Mouse (Mus musculus) forebrain, postnatal 0 days (tissue): ENCODE measurements around the gene Snx17. TPM values are rescaled to one million over a fixed set of nuclear protein-coding genes. Genes with fewer than 3 reads are reported as not detected.
A peak's percentile ranks its signal among the peaks of the same experiment; 100 is the strongest.

Experiments
- ATAC-seq: fragments of 200-750 bp; cut with Nextera tagmentation; 2 replicates; pipeline ENCODE4 v1.8.0; 2017; ENCODE audit warnings: mild to moderate bottlenecking, moderate library complexity
- DNase-seq: peaks from one replicate; pipeline ENCODE4 v3.0.0-alpha.2; 2015
- H3K27ac ChIP-seq: fragments of 300-500 bp; sonication (generic); 2 replicates; pipeline ENCODE4 v1.5.1; 2014; ENCODE audit warnings: low read depth, mild to moderate bottlenecking, antibody characterized with exemption, low read length, moderate library complexity, mixed read lengths
- H3K27me3 ChIP-seq: fragments of 300-500 bp; sonication (generic); 2 replicates; pipeline ENCODE4 v1.6.1; 2014; ENCODE audit warnings: mild to moderate bottlenecking, low read length, mixed read lengths; ENCODE audit not compliant: insufficient read depth
- H3K36me3 ChIP-seq: fragments of 300-500 bp; sonication (generic); 2 replicates; pipeline ENCODE4 v1.6.1; 2014; ENCODE audit warnings: mild to moderate bottlenecking, moderate library complexity; ENCODE audit not compliant: insufficient read depth
- H3K4me1 ChIP-seq: fragments of 300-500 bp; sonication (generic); 2 replicates; pipeline ENCODE4 v1.6.1; 2014; ENCODE audit warnings: antibody characterized with exemption; ENCODE audit not compliant: insufficient read depth
- H3K4me2 ChIP-seq: fragments of 300-500 bp; sonication (generic); 2 replicates; pipeline ENCODE4 v1.6.1; 2014; ENCODE audit warnings: low read depth, mild to moderate bottlenecking, moderate library complexity
- H3K4me3 ChIP-seq: fragments of 300-500 bp; sonication (generic); 2 replicates; pipeline ENCODE4 v1.5.1; 2014; ENCODE audit warnings: low read depth, low read length, mixed read lengths
- H3K9ac ChIP-seq: fragments of 300-500 bp; sonication (generic); 2 replicates; pipeline ENCODE4 v1.6.1; 2014; ENCODE audit warnings: mild to moderate bottlenecking
- H3K9me3 ChIP-seq: fragments of 300-500 bp; sonication (generic); 2 replicates; pipeline ENCODE4 v1.6.1; 2016; ENCODE audit warnings: low read length
- CTCF ChIP-seq: sonication (generic); IDR thresholded peaks from 2 replicates; pipeline ENCODE4 v1.5.1; 2016; ENCODE audit warnings: antibody characterized with exemption, control low read depth, low read depth
- WGBS: fragments of 180-500 bp; shearing (Covaris S2); extraction: QIAGEN DNeasy Blood & Tissue Kit; methylation state at CpG from one replicate; pipeline ENCODE4 v1.1.7; 2014; 5-methylcytosine and 5-hydroxymethylcytosine counted together
- polyA plus RNA-seq: library from polyadenylated mRNA; unstranded; fragments of >200 nt; fragmentation: Nextera tagmentation; extraction: Ambion mirVana; gene quantifications from 2 replicates; pipeline ENCODE4 v1.2.1, GENCODE M21; 2015
- total RNA-seq: library from RNA; depleted of rRNA; stranded (reverse); fragments of >200 nt; gene quantifications from 2 replicates; pipeline ENCODE4 v1.2.3, GENCODE M21; 2014; rRNA removed

Gene Snx17
- total RNA-seq: 91.6 and 104 TPM in 2 replicates
- polyA plus RNA-seq: 96.9 and 108 TPM in 2 replicates

DNA sequence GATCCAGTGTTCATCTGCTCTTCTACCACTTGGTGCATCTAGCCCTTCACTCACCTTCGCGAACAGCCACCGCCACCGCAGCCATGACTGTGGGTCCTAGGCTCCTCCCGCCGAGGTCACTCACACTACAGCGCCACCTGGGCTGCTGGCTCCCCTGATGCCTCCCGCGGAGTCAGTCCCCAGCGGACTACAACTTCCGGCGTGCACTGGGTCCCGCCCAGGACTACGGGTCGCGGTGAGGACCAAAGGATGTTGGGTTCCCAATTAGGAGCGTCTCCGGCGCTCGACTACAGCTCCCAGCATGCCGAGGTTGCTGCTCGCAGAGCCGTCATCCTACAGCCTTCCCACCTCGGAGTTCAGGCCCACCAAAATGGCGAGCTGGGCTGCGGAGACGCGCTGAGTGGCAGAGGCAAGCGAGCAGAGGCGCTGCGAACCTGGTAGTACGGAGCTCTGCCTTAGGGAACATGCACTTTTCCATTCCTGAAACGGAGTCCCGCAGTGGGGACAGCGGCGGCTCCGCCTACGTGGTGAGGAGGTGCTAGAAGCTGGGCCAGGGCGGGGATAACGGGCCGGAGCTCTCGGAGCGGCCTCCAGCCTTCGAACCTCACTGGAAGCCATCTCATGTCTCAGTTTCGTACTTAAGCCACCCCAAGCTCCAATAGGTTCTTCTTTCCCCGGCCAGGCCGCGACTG, at the start of gene Snx17, which contains the start of gene Eif2b4:
Gene Snx17, plus strand, starts transcription at position 289 of the 692 bp plus-strand sequence.
Gene Eif2b4, minus strand, starts transcription at position 492 of the 692 bp plus-strand sequence.
- H3K4me1 ChIP-seq: peaks cover 10% of the 10 kb centered on the region
- no peaks in the 10 kb centered on the region for H3K27me3 ChIP-seq
- peak within 1 kb of the TSS; percentile 92 for H3K27ac ChIP-seq
- peak; percentile 99 for DNase-seq
- H3K4me3 ChIP-seq: peak within 1 kb of the TSS; percentile 86
- TF ChIP-seq CTCF: peak; percentile 81
- H3K36me3 ChIP-seq: peaks cover 61% of the 10 kb centered on the region
- H3K9me3 ChIP-seq: no peaks in the 10 kb centered on the region
- WGBS: under 1% methylated on average over 48 of the region's 48 CpGs
- H3K4me2 ChIP-seq: peak within 1 kb of the TSS; percentile 86
- H3K9ac ChIP-seq: peak within 1 kb of the TSS; percentile 89
- peak; percentile 98 for ATAC-seq

- WGBS: 70% methylated on average over 4 of the region's 4 CpGs
- no peak for DNase-seq
- Histone ChIP-seq H3K27ac (no peak overlapping the region), H3K27me3 (no peaks in the 10 kb centered on the region), H3K36me3 (0 out of 2 replicates have a peak, but pooled peaks cover 5% of the 10 kb centered on the region), H3K9ac (no peak overlapping the region), H3K9me3 (no peaks in the 10 kb centered on the region), H3K4me1 (peaks cover 7% of the 10 kb centered on the region; the same call in 1 of the 2 replicates), H3K4me3 (no peak overlapping the region), H3K4me2 (no peak overlapping the region)
- no peak for TF ChIP-seq CTCF
- no peak for ATAC-seq
These were observed 43.2 kb upstream of the Snx17 start for GRCm38 (mm10) chr5:31149781-31150180.

- no peaks in the 10 kb centered on the region for H3K9me3 ChIP-seq
- no peak overlapping the region for H3K4me3 ChIP-seq
- H3K4me2 ChIP-seq: no peak overlapping the region
- no peak overlapping the region for H3K27ac ChIP-seq
- 0 out of 2 replicates have a peak, but pooled peaks have one; percentile 14 for TF ChIP-seq CTCF
- WGBS: 92% methylated on average over 3 of the region's 3 CpGs
- no peak overlapping the region for H3K9ac ChIP-seq
- H3K36me3 ChIP-seq: peaks cover 3% of the 10 kb centered on the region; the same call in 1 of the 2 replicates
- no peaks in the 10 kb centered on the region for H3K27me3 ChIP-seq
- DNase-seq: no peak
- H3K4me1 ChIP-seq: peaks cover 7% of the 10 kb centered on the region; the same call in 1 of the 2 replicates
- no peak for ATAC-seq
These were observed 41.3 kb upstream of the Snx17 start for GRCm38 (mm10) chr5:31151746-31152145.

DNA sequence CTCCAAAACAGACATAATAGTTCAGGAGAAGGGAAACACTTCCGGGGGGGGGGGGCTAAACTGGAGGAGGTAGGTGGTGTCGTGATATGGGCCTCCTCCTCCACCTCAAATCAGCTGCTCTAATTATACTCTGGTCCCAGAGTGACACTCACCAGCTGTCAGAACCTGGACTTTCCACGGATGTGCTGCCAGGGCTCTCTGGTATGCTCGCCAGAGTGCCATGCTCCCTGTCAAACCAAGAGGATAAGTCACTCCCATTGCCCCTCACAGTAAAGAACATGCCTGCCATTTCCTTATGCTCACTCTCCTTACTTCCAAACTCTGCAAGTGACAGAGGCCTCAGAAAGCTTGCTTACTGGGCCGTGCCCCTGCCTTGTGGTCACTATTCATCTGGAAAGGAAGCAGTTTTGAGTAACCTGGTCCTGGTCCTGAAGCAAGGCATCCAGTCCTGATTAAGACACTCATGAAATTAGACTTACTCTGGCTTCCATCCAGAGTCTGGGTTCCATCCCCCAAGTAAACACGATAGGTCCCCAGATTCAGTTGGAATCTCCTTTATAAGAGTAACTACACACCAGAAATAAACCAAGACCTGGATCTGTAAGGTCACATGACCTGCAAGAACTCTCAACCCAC, 39.4 kb upstream of the Snx17 start:
- peak overlapping the region; percentile 63 for H3K4me3 ChIP-seq
- DNase-seq: no peak

DNA sequence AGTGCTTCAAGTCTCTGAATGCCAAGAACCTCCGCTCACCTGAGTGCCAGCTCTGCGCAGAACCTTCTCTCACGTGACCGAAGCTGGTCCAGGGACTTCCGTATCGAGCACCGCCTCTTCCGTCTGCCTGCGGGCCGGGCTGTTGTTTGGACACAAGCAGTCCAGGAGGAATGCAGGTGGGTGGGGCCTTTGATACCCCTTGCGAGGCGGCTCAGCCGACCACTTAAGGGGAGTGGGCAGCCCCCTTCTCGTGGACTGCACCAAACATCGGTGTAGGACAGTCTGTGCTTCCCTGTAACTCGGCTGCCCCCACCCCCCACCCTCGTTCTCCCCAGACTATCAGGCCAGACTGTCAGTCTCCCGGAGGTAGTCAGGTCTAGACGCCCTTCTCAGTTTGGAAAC, 38.9 kb upstream of the Snx17 start, which contains the start of gene Mpv17:
Gene Mpv17, minus strand, starts transcription at position 100 of the 402 bp plus-strand sequence.
- peak within 1 kb of the TSS; percentile 63 for H3K4me3 ChIP-seq
- H3K4me2 ChIP-seq: peak within 1 kb of the TSS; percentile 75
- no peak for TF ChIP-seq CTCF
- peak; percentile 95 for ATAC-seq
- WGBS: under 1% methylated on average over 19 of the region's 19 CpGs
- no peaks in the 10 kb centered on the region for H3K9me3 ChIP-seq
- H3K36me3 ChIP-seq: peaks cover 20% of the 10 kb centered on the region
- peaks cover 7% of the 10 kb centered on the region; the same call in 1 of the 2 replicates for H3K4me1 ChIP-seq
- DNase-seq: peak; percentile 89
- H3K9ac ChIP-seq: peak within 1 kb of the TSS; percentile 73
- no peaks in the 10 kb centered on the region for H3K27me3 ChIP-seq
- H3K27ac ChIP-seq: peak within 1 kb of the TSS; percentile 69; the same call in 1 of the 2 replicates

More for the DNA sequence above, 39.4 kb upstream of the Snx17 start:
- H3K4me1 ChIP-seq: peaks cover 7% of the 10 kb centered on the region; the same call in 1 of the 2 replicates
- peak overlapping the region; percentile 75 for H3K4me2 ChIP-seq
- no peak overlapping the region for H3K27ac ChIP-seq
- WGBS: 38% methylated on average over 6 of the region's 6 CpGs
- H3K9me3 ChIP-seq: no peaks in the 10 kb centered on the region
- no peak for TF ChIP-seq CTCF
- H3K9ac ChIP-seq: peak overlapping the region; percentile 73
- peak; percentile 9; the same call in 1 of the 2 replicates for ATAC-seq
- H3K27me3 ChIP-seq: no peaks in the 10 kb centered on the region
- peaks cover 16% of the 10 kb centered on the region for H3K36me3 ChIP-seq

DNA sequence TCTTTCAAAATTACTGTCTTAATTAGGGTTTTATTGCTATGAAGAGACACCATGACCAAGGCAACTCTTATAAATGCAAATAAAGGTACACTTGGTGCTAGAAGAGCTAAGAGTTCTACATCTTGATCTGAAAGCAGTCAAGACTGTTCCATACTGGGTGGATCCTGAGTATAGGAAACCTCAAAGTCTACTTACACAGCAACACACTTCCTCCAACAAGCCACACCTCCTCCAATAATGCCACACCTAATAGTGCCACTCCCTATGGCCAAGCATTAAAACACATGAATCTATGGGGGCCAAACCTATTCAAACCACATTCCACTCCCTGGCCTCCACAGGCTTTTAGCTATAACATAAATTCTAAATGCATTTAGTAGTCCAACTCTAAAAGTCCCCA, 30.6 kb upstream of the Snx17 start:
- no peak for TF ChIP-seq CTCF
- no peak overlapping the region for H3K9ac ChIP-seq
- H3K27me3 ChIP-seq: no peaks in the 10 kb centered on the region
- no peak overlapping the region for H3K4me3 ChIP-seq
- peaks cover 78% of the 10 kb centered on the region for H3K36me3 ChIP-seq
- ATAC-seq: no peak
- no peak for DNase-seq
- H3K4me2 ChIP-seq: no peak overlapping the region
- no peak overlapping the region for H3K27ac ChIP-seq
- H3K4me1 ChIP-seq: no peaks in the 10 kb centered on the region
- H3K9me3 ChIP-seq: no peaks in the 10 kb centered on the region
